Mouse (Mus musculus): ENCODE results near the gene Hist1h4d.

DNA sequence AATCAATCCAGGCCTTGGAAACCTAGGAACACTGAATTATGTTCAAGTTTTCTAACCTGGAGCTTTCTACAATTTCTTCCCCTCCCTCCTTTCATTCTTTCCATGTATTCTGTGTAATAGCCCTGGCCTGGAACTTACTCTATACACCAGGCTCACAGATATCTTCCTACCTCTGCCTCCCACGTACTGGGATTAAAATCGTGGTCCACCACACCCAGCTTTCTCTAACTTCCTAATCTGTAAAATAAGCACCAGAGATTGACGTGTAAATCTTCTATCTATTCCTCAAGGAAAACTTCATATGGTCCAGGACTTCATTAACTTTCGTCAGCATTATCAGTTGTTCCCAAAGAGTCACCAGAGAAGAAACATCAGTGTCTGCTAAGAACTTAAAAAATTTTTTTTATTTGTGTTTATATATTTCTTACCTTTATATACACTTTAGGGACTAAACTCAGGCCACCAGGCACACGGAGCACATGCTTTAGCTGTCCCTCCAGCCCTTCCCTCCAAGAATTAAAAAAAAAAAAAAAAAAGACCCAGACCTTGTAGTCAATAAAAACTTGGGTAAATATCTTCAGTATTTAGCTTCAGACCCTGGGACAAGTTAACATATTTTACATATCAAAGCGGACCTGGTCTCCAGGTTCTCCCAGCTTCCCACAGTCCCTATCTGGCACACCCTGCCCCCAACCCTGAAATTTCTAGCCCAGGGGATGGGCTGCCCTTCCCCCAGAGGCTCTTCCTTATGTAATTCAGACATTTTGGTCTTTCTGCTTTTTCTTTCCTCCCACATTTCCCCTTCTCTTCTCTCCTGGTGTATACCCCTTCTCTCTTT, 1.0 kb downstream of the Hist1h4d start:
- TF ChIP-seq CTCF (IDR thresholded peaks at IDR 0.05) (no peak), POLR2A (IDR thresholded peaks at IDR 0.05; ENCODE audit: insufficient read depth, low read depth, low read length) (no peak)

All from heart, adult 2 months (tissue).